Mouse (Mus musculus) liver, embryonic 14.5 days (tissue): Measurements from ENCODE around the gene Srgap3. TPM values are rescaled to one million over a fixed set of nuclear protein-coding genes. Genes with fewer than 3 reads are reported as not detected.

ENCODE experiments used
- ATAC-seq: fragments of 200-750 bp; cut with Nextera tagmentation; 2 replicates; pipeline ENCODE4 v1.8.0; 2017; ENCODE audit warnings: moderate number of reproducible peaks, mild to moderate bottlenecking, moderate library complexity; ENCODE audit not compliant: insufficient read depth
- DNase-seq, 3 experiments: peaks; one replicate each; pipeline ENCODE4 v3.0.0-alpha.2; 2012 to 2013; ENCODE audit warnings: low read depth in 3 of 3, low spot score in 3 of 3
- H3K27ac ChIP-seq: fragments of 300-500 bp; sonication (generic); 2 replicates; pipeline ENCODE4 v1.5.1; 2014; ENCODE audit warnings: moderate library complexity, mild to moderate bottlenecking, control low read depth, inconsistent platforms
- H3K27me3 ChIP-seq: fragments of 300-500 bp; sonication (generic); 2 replicates; pipeline ENCODE4 v1.6.1; 2014; ENCODE audit warnings: mild to moderate bottlenecking, low read length, moderate library complexity; ENCODE audit not compliant: control insufficient read depth, insufficient read depth
- H3K36me3 ChIP-seq: fragments of 300-500 bp; sonication (generic); replicated peaks from 2 replicates; pipeline ENCODE4 v1.6.1; 2014; ENCODE audit warnings: low read depth; ENCODE audit not compliant: control insufficient read depth, insufficient read depth
- H3K4me1 ChIP-seq, 2 experiments: fragments of 200-500 bp in 1 of 2; fragments of 300-500 bp in 1 of 2; sonication (generic) in 1 of 2; replicated peaks; 2 replicates each; pipeline ENCODE4 v1.6.1; 2012 to 2014; ENCODE audit warnings: antibody characterized with exemption in 1 of 2, inconsistent platforms in 1 of 2, low read length in 1 of 2; ENCODE audit not compliant: control insufficient read depth in 2 of 2, insufficient read depth in 2 of 2
- H3K4me2 ChIP-seq: fragments of 300-500 bp; sonication (generic); 2 replicates; pipeline ENCODE4 v1.6.1; 2014; ENCODE audit warnings: low read depth, mild to moderate bottlenecking, control low read depth, moderate library complexity
- H3K4me3 ChIP-seq, 2 experiments: fragments of 200-500 bp in 1 of 2; fragments of 300-500 bp in 1 of 2; sonication (generic) in 1 of 2; 2 replicates each; pipeline ENCODE4 v1.5.1; 2012 to 2014; ENCODE audit warnings: low read depth in 2 of 2, low read length in 2 of 2, mild to moderate bottlenecking in 2 of 2, control low read depth in 1 of 2, inconsistent platforms in 1 of 2, moderate library complexity in 1 of 2; ENCODE audit not compliant: insufficient read depth in 1 of 2
- H3K9ac ChIP-seq: fragments of 300-500 bp; sonication (generic); replicated peaks from 2 replicates; pipeline ENCODE4 v1.6.1; 2014; ENCODE audit warnings: mild to moderate bottlenecking, control low read depth, moderate library complexity
- H3K9me3 ChIP-seq: fragments of 300-500 bp; sonication (generic); 2 replicates; pipeline ENCODE4 v1.6.1; 2016; ENCODE audit warnings: low read length, mixed read lengths; ENCODE audit not compliant: control insufficient read depth
- CTCF ChIP-seq: IDR thresholded peaks from 2 replicates; pipeline ENCODE4 v1.5.1; 2016; ENCODE audit warnings: antibody characterized with exemption, low read depth, control low read depth
- EP300 ChIP-seq: IDR thresholded peaks from 2 replicates; pipeline ENCODE4 v1.6.1; 2016; ENCODE audit warnings: antibody characterized with exemption, low read depth
- WGBS: fragments of 180-500 bp; shearing (Covaris S2); extraction: QIAGEN DNeasy Blood & Tissue Kit; methylation state at CpG from one replicate; pipeline ENCODE4 v1.1.7; 2014; ENCODE audit not compliant: insufficient replicate concordance; 5-methylcytosine and 5-hydroxymethylcytosine counted together
- polyA plus RNA-seq, 2 experiments: library from polyadenylated mRNA; depleted of rRNA in 1 of 2; stranded (reverse) in 1 of 2; unstranded in 1 of 2; fragments of >200 nt; fragmentation: Nextera tagmentation in 1 of 2; extraction: Ambion mirVana in 1 of 2; gene quantifications; 2 replicates each; pipeline versions ENCODE4 v1.2.1 to v1.2.3; 2012 to 2014

Srgap3 gene
- polyA plus RNA-seq, 2 experiments, result 0.20 to 0.27 TPM

DNA sequence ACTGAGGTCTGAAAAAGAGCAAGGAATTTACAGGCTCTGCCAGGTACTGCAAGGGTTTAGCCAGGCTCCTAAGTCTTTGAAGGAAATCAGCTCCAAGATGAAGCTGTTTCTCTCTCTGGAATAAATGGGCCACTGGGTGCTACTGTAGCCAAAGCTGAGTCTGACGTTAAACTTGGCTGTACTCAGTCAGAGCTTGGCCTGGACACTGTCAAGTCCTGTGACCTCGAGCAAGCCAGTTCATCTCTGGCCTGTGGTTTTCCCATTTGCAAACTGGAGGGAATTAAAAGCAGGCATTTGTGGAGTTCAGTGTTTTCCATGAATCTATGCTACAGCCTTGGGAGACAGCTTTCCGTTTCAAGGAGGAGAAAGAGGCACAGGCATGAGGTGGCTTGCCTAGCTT is 107.7 kb downstream of the Srgap3 start:
- H3K27me3 ChIP-seq, result no peaks in the 10 kb centered on the region
- WGBS, result 57% methylated on average over 3 of the region's 3 CpGs
- DNase-seq (no peak), ATAC-seq (no peak)
- no peak overlapping the region for H3K4me3 ChIP-seq
- no peaks in the 10 kb centered on the region for H3K9me3 ChIP-seq
- no peak overlapping the region for H3K9ac ChIP-seq
- H3K4me2 ChIP-seq, result no peak overlapping the region
- TF ChIP-seq CTCF (no peak), EP300 (no peak)
- peaks cover 0 to 4% of the 10 kb centered on the region in 2 experiments; a peak in 1 of 4 replicates for H3K4me1 ChIP-seq
- no peaks in the 10 kb centered on the region for H3K36me3 ChIP-seq
- no peak overlapping the region for H3K27ac ChIP-seq

- WGBS, result 59% methylated on average over 2 of the region's 2 CpGs
- H3K36me3 ChIP-seq, result no peaks in the 10 kb centered on the region
- ATAC-seq (no peak), DNase-seq (no peak)
- H3K27me3 ChIP-seq, result no peaks in the 10 kb centered on the region
- H3K9me3 ChIP-seq, result no peaks in the 10 kb centered on the region
- TF ChIP-seq EP300, result no peak
- TF ChIP-seq CTCF, result no peak
- peaks cover 0 to 4% of the 10 kb centered on the region in 2 experiments; a peak in 1 of 4 replicates for H3K4me1 ChIP-seq
- no peak overlapping the region for H3K9ac ChIP-seq
- H3K27ac ChIP-seq, result no peak overlapping the region
- H3K4me2 ChIP-seq, result no peak overlapping the region
- no peak overlapping the region for H3K4me3 ChIP-seq
These were observed 108.2 kb downstream of the Srgap3 start for GRCm38 (mm10) chr6:112838879-112839278.

GRCm38 (mm10) chr6:112836712-112837111 is 110.4 kb downstream of the Srgap3 start:
- WGBS, result 12% methylated on average over 4 of the region's 4 CpGs
- ATAC-seq, result no peak
- H3K9me3 ChIP-seq, result no peaks in the 10 kb centered on the region
- H3K36me3 ChIP-seq, result no peaks in the 10 kb centered on the region
- H3K27ac ChIP-seq, result no peak overlapping the region
- H3K4me1 ChIP-seq, result peaks cover 0 to 4% of the 10 kb centered on the region in 2 experiments; a peak in 1 of 4 replicates
- TF ChIP-seq EP300 (no peak), CTCF (no peak)
- H3K4me2 ChIP-seq, result no peak overlapping the region
- H3K27me3 ChIP-seq, result no peaks in the 10 kb centered on the region
- no peak for DNase-seq
- no peak overlapping the region for H3K9ac ChIP-seq
- H3K4me3 ChIP-seq, result no peak overlapping the region

DNA sequence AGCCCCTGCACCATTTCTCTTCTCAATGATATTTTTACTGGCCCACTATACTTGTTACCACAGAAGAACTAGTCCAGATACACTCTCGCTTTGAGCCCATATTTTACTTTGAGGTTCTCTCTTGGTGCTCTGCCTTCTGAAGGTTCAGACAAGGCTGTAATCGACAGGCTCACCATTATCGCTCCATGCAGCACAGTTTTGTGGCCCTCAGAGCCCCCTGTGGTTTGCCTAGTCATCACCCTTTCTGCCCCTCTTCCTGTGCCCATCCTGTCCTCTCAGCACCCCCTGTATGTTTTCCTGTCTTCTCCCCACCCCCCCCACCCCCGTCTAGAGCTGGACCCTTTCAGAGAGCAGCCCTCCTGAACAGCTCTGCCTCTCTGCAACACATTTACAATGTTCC is 111.7 kb downstream of the Srgap3 start:
- ATAC-seq (0 out of 2 replicates have a peak, but pooled peaks have one; percentile 37), DNase-seq (no peak)
- Histone ChIP-seq H3K4me3 (no peak overlapping the region), H3K4me1 (peaks cover 0 to 4% of the 10 kb centered on the region in 2 experiments; a peak in 1 of 4 replicates), H3K4me2 (no peak overlapping the region), H3K9ac (no peak overlapping the region), H3K36me3 (no peaks in the 10 kb centered on the region), H3K27ac (no peak overlapping the region), H3K27me3 (no peaks in the 10 kb centered on the region), H3K9me3 (no peaks in the 10 kb centered on the region)
- 13% methylated on average over 4 of the region's 4 CpGs for WGBS
- no peak for TF ChIP-seq CTCF
- no peak for TF ChIP-seq EP300

DNA sequence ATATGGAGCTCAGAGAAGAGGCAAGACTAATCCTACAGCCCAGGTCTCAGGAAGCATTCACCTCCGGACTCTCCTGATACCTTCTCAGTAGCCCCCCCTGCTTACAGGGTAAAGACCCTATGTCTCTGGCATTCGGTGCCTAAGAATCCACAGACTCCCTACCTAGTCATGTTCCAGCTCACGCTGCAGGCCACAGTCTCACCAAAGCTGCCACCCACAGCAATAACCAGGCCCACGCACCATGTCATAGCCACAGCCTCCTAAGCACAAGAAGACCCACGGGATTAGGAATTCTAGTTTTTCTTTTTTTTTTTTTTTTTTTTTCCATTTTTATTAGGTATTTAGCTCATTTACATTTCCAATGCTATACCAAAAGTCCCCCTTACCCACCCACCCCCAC is 112.6 kb downstream of the Srgap3 start:
- Histone ChIP-seq H3K9ac (no peak overlapping the region), H3K4me3 (no peak overlapping the region), H3K27ac (no peak overlapping the region), H3K9me3 (no peaks in the 10 kb centered on the region), H3K27me3 (no peaks in the 10 kb centered on the region), H3K4me2 (no peak overlapping the region), H3K4me1 (peaks cover 0 to 4% of the 10 kb centered on the region in 2 experiments; a peak in 1 of 4 replicates), H3K36me3 (no peaks in the 10 kb centered on the region)
- no peak for DNase-seq
- TF ChIP-seq EP300 (no peak), CTCF (no peak)
- ATAC-seq, result no peak
- WGBS, result 71% methylated on average over 5 of the region's 5 CpGs
